Mouse (Mus musculus): ENCODE measurements at regions not wholly inside any gene's neighbourhood (a gene's known extent, or its start where the extent isn't known, plus 50 kb on each side); places are given as distances from the start of the nearest gene placed in this dataset.

- DNase-seq (ENCODE audit: low spot score), result no peak
Observed at GRCm38 (mm10) chr2:128301709-128302108, 175.9 kb downstream of the Bcl2l11 start.

DNA sequence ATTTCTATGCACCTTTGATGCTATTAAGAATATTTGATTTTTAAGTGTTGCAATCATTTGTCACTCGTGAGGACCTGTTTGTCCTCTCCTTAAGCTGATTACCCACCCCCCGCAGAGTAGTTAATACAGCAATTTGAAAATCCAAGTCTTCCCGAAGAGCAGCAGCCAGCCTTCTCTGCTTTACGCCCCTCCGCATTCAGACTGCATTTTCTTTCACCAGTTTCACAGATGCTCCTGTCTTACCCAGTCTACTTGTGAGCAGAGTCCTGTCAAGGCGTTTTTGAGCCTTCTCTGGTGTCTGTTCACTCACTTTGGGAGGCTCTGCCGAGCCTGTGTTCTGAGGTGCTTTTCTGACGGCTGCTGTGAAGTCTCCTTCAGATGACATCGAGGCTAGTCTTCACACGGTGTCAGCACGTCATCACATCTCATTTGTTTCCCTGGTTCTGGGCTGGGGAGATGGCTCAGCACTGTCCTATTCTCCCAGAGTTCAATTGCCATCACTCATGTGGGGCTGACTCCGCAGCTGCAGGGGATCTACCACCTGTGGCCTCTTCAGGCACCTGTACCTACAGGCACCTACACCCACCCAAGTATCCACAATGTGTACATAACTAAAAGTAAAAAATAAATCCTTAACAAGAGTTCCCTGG, 178.3 kb downstream of the Bcl2l11 start:
- DNase-seq (ENCODE audit: low spot score), result no peak

DNA sequence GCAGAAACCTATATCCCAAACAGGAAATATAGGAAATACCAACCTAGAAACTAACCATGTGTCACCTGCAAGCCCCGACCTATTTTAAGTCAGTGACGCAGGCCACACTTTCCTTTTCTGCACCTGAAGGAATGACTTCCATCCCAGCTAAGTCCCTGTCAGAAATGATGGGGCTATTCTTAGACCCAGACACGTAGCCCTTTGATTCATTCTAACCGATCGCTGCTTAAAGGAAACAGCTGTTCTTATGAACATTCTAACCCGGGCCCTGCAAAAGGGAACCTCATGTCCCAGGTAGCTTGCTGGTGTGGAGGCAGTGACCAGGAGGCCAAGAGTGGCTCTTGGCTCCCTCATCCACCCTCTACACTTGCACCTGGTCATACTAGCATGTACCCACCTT, 180.9 kb downstream of the Bcl2l11 start:
- peak; percentile 55 for DNase-seq (ENCODE audit: low spot score)

DNA sequence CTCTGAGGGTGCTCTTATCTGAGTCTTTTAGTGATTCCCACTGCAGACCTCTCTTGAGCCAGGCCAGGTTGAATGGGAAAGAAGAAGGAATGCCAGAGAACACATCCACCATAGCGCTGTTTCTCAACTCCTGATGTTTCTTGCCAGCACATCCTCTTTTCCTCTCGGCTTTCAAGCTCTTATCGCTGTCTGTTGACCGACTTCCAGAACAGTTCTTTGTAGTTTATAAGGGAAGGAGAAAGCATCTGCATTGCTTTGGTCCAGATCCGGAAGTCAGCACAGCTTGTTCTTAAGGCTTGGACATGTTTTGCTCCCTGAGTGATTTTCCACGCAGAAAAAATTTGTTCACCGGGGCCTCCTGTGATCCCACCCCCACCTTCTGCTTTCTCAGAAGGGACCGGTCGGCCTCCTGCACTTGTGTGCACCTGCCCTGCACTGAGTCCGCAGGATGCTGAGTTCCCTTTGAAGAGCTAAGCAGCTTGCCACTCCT, 183.7 kb downstream of the Bcl2l11 start:
- DNase-seq (ENCODE audit: low spot score), result no peak

DNA sequence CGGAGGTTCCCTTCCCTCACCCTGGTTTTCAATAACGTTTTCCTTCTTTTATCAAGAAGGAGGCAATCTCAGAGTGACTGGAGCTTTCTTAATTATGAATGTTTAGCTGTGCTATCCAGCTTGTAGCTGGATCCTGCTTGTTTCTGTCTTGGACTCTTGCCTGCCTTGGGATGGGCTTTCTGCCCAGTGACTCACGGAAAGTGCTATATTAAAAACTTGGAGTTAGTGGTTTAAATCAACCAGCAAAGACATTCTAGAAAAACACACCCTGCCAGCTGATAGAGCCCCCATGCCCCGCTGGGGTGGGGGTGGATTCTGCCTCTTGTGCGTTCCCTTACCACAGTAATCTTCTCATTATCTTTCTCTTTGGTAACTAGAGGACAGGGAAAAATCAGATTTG, 184.2 kb downstream of the Bcl2l11 start:
- no peak for DNase-seq (ENCODE audit: low spot score)

GRCm38 (mm10) chr2:128312084-128312594, 186.3 kb downstream of the Bcl2l11 start:
- DNase-seq (ENCODE audit: low spot score), result peak; percentile 29

DNA sequence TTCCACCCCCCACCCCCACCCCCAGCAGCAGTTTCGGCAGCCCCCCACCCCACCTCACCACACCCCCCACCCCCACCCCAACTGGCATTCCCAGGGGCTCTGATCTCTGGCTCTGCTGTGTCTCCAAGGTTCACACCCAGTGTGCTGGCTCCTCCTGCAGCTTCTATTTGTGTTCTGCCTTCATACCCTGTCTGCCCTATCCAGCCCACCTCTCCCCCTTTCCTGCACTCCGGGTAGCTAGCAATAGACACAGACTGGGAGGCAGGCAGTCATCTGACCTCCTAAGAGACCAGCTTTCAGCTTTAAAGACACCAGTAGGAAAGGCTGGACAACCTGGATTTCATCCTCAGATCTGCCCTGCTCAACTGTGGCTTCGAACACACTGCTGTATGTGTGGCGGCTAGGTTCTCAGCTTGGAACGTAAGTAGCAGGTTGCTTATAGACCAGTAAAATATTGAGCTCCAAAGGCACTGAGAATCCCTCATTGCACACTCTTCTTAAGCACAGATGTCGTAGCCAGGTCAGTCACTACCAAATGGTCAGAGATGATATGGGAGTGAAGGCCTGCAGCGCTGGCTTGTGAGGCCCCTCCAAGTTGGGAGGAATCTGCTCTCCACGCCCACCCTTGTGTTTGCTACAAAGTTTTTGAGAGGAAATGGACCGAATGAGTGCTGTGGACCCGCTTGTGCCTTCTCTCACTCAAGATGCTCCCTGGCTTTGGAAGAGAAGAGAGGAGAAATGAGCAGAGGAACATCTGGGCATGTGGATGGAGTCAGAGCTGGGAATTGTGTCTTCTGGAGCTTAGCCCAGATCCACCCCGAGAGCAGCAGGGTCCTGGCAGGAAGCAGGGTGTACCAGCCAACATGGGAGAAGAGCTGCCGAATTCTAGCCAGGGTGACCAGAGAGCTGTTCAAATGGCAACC, 187.1 kb downstream of the Bcl2l11 start:
- no peak for DNase-seq (ENCODE audit: low spot score)

DNA sequence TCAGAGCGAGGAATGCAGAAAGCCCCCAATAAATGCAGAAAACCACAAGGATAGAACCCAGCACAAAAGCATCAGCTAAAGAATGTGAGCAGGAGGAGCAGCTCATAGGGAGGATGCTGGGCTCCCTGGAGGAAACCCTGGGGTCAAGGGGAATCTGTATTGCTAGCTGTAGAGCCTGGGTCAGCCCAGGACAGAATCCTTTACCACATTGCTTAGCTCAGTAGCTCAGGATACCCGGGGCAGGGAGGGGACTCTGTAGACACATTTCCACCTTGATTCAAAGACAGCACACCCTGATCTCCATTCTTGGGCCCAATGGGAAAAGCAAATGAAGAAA, 187.7 kb downstream of the Bcl2l11 start:
- DNase-seq (ENCODE audit: low spot score), result no peak

DNA sequence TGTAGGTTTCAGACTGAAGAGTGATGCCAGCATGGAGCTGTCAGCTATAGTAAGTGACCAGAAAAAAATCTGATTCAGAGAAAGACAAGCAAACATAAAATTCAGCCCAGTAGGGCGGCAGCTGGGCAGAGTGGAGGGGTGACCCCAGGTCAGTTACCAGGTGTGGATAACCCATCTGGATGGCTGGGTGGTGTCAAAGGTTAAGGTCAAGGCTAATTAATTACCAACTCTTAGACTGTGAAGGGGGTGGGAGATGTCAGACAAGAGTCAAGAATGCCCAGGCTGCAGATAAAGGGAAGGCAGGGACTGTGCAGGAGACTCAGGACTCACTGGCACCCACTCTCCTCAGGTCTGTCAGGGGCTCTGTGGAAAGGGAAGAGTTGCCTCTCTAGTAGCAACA, 188.1 kb downstream of the Bcl2l11 start:
- DNase-seq (ENCODE audit: low spot score), result no peak

DNA sequence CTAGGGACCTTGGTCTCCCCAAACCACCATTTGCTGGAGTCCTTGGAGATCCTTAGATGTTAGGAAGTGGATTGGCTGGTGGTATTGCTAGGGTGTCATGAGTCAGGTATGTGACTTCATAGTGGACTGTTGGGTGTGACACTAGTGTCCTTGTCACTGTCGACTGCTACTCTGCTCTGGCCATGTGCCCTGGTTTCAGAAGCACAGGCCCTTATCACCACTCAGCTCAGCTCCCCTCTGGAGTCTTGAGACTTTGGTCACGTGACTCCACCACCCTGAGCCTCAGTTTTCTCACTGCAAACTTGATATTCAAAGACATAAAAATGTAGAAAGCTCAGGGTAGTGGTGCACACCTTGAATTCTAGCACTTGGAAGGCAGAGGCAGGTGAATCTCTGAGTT, 190.7 kb downstream of the Bcl2l11 start:
- DNase-seq (ENCODE audit: low spot score), result no peak

DNA sequence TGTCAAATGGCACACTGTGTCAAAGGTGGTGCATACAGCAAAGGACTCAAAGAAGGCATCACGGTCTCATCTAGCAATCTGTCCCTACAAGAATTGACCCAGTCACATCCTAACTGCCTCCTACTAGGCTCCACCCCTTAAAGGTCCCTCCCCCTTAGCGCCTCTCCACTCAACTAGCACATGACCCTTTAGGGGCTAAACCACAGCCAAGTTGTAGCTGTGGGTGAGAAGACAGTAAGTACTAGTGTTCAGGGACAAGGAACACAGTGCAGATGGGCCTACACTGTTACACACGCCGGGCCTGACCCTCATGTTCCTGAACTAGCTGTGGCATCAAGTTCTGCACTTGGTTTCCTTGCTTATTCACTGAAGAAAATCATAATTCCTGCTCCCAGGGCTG, 192.4 kb downstream of the Bcl2l11 start:
- DNase-seq (ENCODE audit: low spot score), result peak; percentile 37

- peak; percentile 78 for DNase-seq (ENCODE audit: low spot score)
Observed at GRCm38 (mm10) chr2:128318956-128319355, 193.1 kb downstream of the Bcl2l11 start.

DNA sequence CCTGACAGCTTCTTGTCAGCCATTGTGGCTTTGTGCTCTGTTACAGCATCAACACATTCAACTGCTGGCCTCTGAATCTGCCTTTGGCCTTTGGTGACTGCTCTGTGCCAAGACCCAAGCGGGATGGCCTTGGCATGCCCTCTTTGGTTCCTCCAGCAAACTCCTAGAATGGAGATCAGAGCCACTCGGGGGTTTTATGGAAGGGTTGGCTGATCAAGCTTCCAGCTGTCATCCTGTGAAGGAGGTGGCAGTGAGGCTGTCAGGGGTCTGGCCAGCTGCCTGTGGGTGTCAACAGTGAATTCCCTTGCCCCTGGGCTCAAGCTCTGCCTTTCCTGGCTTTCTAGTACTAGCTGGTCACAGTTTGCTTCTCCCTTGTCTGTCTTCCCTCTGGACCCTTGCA, 195.6 kb downstream of the Bcl2l11 start:
- no peak for DNase-seq (ENCODE audit: low spot score)

DNA sequence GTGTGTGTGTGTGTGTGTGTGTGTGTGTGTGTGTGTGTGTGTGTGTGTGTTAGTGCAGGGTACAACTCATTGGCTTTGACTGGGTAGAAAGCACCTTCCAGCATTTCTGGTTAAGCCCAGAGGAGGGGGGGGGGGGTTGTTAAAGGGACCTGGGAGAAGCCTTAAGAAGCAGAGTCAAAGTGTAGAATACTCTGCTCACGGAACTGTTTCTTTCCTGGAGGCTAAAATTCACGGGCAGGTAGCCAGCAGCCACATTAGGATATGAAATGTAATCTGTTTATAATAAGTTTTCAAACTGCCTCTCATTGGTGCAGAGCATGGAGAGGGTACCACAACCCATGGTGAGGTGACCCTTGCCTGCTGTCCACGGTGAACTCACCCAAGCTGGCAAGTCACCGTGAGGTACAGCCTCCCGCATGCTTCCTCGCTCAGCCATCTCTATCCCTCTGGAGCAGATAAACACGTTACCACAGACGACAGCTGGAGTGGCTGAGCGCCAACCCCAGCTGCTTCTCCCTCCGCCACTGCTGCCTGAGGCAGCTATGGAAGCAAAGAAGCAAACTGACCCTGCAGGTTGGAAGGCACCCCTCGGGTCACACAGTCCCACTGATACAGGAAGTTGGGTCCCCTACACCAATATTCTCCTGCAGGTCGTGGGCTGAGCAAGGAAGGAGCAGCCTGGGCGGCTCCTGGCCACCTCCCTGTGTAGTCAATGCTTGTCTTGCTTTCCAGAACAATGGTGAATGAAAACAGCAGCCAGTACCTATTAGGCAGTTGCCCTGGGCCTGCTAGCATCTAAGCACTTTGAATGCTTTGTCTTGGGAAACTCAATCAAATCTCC, 198.6 kb downstream of the Bcl2l11 start:
- DNase-seq (ENCODE audit: low spot score), result no peak

DNA sequence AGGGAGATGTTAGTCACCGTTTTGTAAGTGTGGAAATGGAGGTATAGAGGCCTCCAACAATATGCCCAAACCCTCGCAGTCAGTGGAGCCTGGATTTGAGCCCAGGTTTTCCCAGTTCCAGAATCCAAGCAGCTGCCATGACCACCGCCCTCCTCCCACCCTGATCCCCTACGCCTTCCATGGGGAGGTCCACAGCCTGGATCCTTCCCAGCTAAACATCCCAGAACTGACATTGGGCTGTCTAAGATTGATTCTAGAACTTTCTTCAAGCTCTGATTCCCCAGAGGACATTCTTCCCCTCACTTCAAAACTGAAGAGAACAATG, 199.2 kb downstream of the Bcl2l11 start:
- no peak for DNase-seq (ENCODE audit: low spot score)

- peak; percentile 71 for DNase-seq (ENCODE audit: low spot score)
Observed at GRCm38 (mm10) chr2:128325456-128325855, 199.6 kb downstream of the Bcl2l11 start.

GRCm38 (mm10) chr2:128330833-128331232, 205.0 kb downstream of the Bcl2l11 start:
- DNase-seq (ENCODE audit: low spot score), result no peak

DNA sequence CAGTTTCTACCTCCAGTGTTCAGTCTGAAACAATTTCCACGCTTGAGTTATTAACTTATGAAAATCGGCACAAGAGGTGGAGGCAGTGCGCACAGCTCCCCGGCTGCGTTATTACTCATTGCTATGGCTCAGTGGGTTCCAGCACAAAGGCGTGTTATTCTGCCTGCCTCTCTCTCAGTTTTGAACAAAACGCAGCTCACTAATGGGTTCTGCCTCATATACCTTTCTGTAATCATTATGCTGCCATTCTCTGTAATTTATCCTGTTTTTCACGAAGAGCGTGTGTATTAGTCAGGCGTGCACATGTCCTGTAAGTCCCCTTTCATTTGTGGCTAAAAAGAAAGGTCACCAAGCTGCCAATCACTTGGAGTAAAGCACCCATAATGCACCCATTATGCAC, 205.4 kb downstream of the Bcl2l11 start:
- no peak for DNase-seq (ENCODE audit: low spot score)

GRCm38 (mm10) chr2:128331681-128332080, 205.8 kb downstream of the Bcl2l11 start:
- no peak for DNase-seq (ENCODE audit: low spot score)

- no peak for DNase-seq (ENCODE audit: low spot score)
Observed at GRCm38 (mm10) chr2:128333401-128334142, 207.7 kb downstream of the Bcl2l11 start.

DNA sequence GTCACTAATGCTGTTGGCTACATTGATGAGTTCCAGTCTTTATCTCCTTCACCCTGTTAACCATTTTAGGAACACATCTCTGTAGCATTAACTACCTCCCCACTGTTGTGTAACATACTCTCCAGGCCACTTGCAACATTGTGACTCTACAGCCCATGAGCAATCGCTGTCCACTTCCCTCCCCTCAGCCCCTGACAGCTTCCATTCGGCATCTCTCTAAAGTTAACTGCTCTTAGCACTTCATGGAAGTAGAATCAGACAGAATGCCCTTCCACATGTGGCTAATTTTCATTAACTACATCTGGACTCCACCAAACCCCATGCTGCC, 208.3 kb downstream of the Bcl2l11 start:
- DNase-seq (ENCODE audit: low spot score), result no peak

Data from thymus, postnatal 0 days (tissue).